Mouse (Mus musculus): ENCODE measurements around the gene Aldh4a1. TPM values are rescaled to one million over a fixed set of nuclear protein-coding genes. Genes with fewer than 3 reads are reported as not detected.

Gene Aldh4a1
- polyA plus RNA-seq, 1 experiment, result 517 TPM

DNA sequence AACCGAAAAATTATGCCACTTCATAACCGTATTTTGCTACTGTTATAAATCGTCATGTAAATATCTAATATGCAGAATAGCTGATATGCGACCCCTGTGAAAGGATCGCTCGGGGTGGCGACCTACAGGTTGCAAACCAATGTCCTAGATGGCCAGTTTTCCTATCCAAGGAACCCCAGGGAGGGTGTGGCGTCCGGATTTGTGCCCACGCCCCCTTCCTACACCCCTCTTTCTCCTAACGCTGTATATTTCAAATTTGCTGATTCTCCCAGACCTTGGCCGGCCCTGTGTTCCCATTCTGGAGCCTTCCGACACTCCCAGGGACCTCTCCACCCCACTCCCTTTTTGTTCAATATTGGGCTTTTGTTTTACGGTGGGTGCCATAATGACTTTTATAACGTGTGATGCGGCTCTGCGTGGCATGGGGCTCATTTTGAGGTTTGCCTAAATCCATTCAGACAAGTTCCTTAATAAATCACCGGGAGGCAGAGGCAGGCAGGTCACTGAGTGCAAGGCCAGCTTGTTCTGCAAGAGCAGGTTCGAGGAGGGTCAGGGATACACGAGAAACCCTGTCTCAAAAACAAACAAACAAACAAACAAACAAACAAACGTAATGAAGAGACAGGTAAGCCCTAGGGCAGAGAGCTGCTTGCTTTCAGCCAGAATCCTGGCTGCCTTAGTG lies 909 bp downstream of the Aldh4a1 start:
- DNase-seq, result peak; percentile 67
- WGBS, result 9% methylated on average over 21 of the region's 21 CpGs
- H3K36me3 ChIP-seq (ENCODE audit: control insufficient read depth, insufficient read depth, low read length), result no peaks in the 10 kb centered on the region
- TF ChIP-seq CTCF (conservative IDR thresholded peaks at IDR 0.05; ENCODE audit: insufficient read depth, insufficient read length, low read depth, low read length) (no peak), POLR2A (IDR thresholded peaks at IDR 0.05; ENCODE audit: low read depth, low read length) (no peak)
- H3K4me3 ChIP-seq (ENCODE audit: insufficient read depth, low read depth, low read length), result peak overlapping the region; percentile 94
- peaks cover 17% of the 10 kb centered on the region for H3K4me1 ChIP-seq (ENCODE audit: control insufficient read depth, insufficient read depth, low read length)
- no peaks in the 10 kb centered on the region for H3K27me3 ChIP-seq (replicated peaks; ENCODE audit: control insufficient read depth, insufficient read depth, low read length)
- peak overlapping the region; percentile 99 for H3K27ac ChIP-seq (ENCODE audit: insufficient read depth, low read depth, low read length)

DNA sequence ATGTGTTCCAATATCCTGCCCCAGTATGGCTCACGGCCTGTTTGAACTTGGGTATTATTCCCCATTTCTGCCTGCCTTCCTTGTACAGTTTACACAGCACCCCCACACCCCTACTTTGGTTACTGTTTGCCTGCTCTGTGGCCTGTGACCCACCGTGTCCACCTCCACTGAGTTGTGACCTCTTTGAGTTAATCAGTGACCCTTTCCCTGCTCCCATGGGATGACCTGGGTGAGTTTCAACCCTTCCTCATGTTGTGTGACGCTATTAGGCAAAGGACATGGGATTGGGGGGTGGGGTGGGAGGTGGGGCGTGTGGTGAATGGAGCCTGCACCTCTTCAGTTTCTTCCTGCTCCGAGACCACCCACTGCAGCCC lies 1.4 kb downstream of the Aldh4a1 start:
- H3K27me3 ChIP-seq (replicated peaks; ENCODE audit: control insufficient read depth, insufficient read depth, low read length), result no peaks in the 10 kb centered on the region
- peak; percentile 93 for DNase-seq
- H3K36me3 ChIP-seq (ENCODE audit: control insufficient read depth, insufficient read depth, low read length), result no peaks in the 10 kb centered on the region
- H3K27ac ChIP-seq (ENCODE audit: insufficient read depth, low read depth, low read length), result peak overlapping the region; percentile 99
- H3K4me3 ChIP-seq (ENCODE audit: insufficient read depth, low read depth, low read length), result peak overlapping the region; percentile 94
- H3K4me1 ChIP-seq (ENCODE audit: control insufficient read depth, insufficient read depth, low read length), result peaks cover 17% of the 10 kb centered on the region
- WGBS, result 36% methylated on average over 5 of the region's 5 CpGs
- no peak for TF ChIP-seq CTCF (conservative IDR thresholded peaks at IDR 0.05; ENCODE audit: insufficient read depth, insufficient read length, low read depth, low read length)
- TF ChIP-seq POLR2A (IDR thresholded peaks at IDR 0.05; ENCODE audit: low read depth, low read length), result no peak

DNA sequence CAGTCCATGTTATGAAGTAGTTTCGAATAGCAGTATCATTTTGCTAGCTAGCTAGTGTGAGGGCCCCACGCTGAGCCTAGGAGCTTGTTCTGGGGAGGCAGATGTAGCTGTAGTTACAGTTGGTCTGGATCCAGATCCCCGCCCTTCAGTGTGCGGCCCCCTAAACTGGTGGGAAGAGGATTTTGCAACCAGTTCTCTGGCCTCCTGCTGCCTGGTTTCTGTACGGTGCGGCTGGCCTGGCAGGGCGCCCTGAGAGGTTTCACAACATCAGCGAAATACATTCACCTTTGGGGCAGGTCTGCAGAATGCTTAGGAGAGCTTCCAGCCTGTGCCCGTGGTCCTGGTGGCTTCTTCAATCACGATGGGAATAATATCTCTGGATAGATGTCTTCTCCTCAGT lies 2.0 kb downstream of the Aldh4a1 start:
- TF ChIP-seq POLR2A (IDR thresholded peaks at IDR 0.05; ENCODE audit: low read depth, low read length), result no peak
- H3K27ac ChIP-seq (ENCODE audit: insufficient read depth, low read depth, low read length), result peak overlapping the region; percentile 62
- peaks cover 17% of the 10 kb centered on the region for H3K4me1 ChIP-seq (ENCODE audit: control insufficient read depth, insufficient read depth, low read length)
- peak overlapping the region; percentile 94 for H3K4me3 ChIP-seq (ENCODE audit: insufficient read depth, low read depth, low read length)
- H3K27me3 ChIP-seq (replicated peaks; ENCODE audit: control insufficient read depth, insufficient read depth, low read length), result no peaks in the 10 kb centered on the region
- no peaks in the 10 kb centered on the region for H3K36me3 ChIP-seq (ENCODE audit: control insufficient read depth, insufficient read depth, low read length)
- 29% methylated on average over 10 of the region's 10 CpGs for WGBS
- peak; percentile 92 for DNase-seq

DNA sequence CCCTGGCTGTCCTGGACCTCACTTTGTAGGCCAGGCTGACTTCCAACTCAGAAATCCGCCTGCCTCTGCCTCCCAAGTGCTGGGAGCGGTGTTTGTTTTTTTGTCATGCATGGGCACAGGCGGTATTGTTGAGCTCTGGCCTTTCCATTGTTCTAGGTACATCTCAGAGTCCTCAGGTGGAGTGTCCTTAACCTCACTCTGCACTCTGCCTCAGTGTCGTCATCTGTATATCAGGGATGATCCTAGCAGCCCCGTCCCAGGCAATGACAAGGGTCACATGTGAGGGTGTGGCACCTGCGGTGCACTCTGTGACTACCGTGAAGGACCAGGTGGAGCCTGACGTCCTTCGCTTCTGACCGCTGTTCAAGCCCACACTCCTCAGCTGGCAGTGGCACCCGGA lies 4.7 kb downstream of the Aldh4a1 start:
- TF ChIP-seq CTCF (conservative IDR thresholded peaks at IDR 0.05; ENCODE audit: insufficient read depth, insufficient read length, low read depth, low read length) (no peak), POLR2A (IDR thresholded peaks at IDR 0.05; ENCODE audit: low read depth, low read length) (no peak)
- Histone ChIP-seq H3K27me3 (replicated peaks; ENCODE audit: control insufficient read depth, insufficient read depth, low read length) (no peaks in the 10 kb centered on the region), H3K4me3 (ENCODE audit: insufficient read depth, low read depth, low read length) (no peak overlapping the region), H3K36me3 (ENCODE audit: control insufficient read depth, insufficient read depth, low read length) (no peaks in the 10 kb centered on the region), H3K4me1 (ENCODE audit: control insufficient read depth, insufficient read depth, low read length) (peaks cover 31% of the 10 kb centered on the region), H3K27ac (ENCODE audit: insufficient read depth, low read depth, low read length) (no peak overlapping the region)
- 72% methylated on average over 11 of the region's 11 CpGs for WGBS
- no peak for DNase-seq

DNA sequence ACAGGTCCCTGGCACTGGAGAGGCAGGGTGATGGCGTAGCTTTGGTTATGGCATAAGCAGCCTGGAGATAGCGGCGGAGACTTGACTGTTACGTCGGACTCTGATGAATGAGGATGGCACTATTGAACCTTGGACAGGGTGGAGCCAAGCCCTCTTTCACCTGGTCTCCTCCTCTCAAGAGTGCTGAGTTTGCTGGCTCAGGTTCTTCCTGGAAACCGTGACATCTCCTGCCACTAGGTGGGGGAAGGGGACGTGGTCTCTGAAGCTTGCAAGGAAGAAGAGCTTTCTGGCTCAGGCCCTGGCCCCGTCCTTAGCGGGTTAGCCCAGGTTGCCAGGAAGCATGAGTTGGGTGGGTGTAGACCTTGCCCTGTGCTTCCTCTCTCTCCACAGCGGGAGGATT lies 7.5 kb downstream of the Aldh4a1 start:
- peak; percentile 96 for DNase-seq
- no peak for TF ChIP-seq POLR2A (IDR thresholded peaks at IDR 0.05; ENCODE audit: low read depth, low read length)
- peak; percentile 29; the same call in 1 of the 2 replicates for TF ChIP-seq CTCF (conservative IDR thresholded peaks at IDR 0.05; ENCODE audit: insufficient read depth, insufficient read length, low read depth, low read length)
- Histone ChIP-seq H3K27ac (ENCODE audit: insufficient read depth, low read depth, low read length) (no peak overlapping the region), H3K4me3 (ENCODE audit: insufficient read depth, low read depth, low read length) (no peak overlapping the region), H3K27me3 (replicated peaks; ENCODE audit: control insufficient read depth, insufficient read depth, low read length) (no peaks in the 10 kb centered on the region), H3K4me1 (ENCODE audit: control insufficient read depth, insufficient read depth, low read length) (peaks cover 28% of the 10 kb centered on the region), H3K36me3 (ENCODE audit: control insufficient read depth, insufficient read depth, low read length) (no peaks in the 10 kb centered on the region)
- 55% methylated on average over 10 of the region's 10 CpGs for WGBS

DNA sequence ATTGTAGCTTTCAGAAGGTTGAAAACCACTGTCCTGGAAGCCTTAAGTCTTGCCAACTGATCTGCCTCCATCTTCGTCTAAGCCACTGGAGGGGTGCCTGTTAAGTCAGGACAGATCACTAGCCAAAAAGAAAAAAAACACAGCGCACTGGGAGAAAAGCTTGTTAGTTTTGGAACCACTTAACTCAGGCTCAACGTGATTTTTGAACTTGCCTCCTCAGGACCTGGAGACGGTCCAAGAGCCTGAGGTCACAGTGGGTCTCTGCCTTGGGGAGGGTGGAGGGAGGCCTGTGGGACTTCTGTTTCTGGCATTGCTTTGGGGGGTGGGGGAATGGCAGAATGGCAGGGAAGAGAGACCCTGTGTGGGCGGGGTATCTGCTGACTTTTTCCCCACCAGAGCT lies 8.5 kb downstream of the Aldh4a1 start:
- H3K27ac ChIP-seq (ENCODE audit: insufficient read depth, low read depth, low read length), result no peak overlapping the region
- no peaks in the 10 kb centered on the region for H3K36me3 ChIP-seq (ENCODE audit: control insufficient read depth, insufficient read depth, low read length)
- peak; percentile 80 for DNase-seq
- no peak overlapping the region for H3K4me3 ChIP-seq (ENCODE audit: insufficient read depth, low read depth, low read length)
- no peak for TF ChIP-seq POLR2A (IDR thresholded peaks at IDR 0.05; ENCODE audit: low read depth, low read length)
- TF ChIP-seq CTCF (conservative IDR thresholded peaks at IDR 0.05; ENCODE audit: insufficient read depth, insufficient read length, low read depth, low read length), result no peak
- peaks cover 23% of the 10 kb centered on the region for H3K4me1 ChIP-seq (ENCODE audit: control insufficient read depth, insufficient read depth, low read length)
- no peaks in the 10 kb centered on the region for H3K27me3 ChIP-seq (replicated peaks; ENCODE audit: control insufficient read depth, insufficient read depth, low read length)
- WGBS, result 38% methylated on average over 5 of the region's 5 CpGs

DNA sequence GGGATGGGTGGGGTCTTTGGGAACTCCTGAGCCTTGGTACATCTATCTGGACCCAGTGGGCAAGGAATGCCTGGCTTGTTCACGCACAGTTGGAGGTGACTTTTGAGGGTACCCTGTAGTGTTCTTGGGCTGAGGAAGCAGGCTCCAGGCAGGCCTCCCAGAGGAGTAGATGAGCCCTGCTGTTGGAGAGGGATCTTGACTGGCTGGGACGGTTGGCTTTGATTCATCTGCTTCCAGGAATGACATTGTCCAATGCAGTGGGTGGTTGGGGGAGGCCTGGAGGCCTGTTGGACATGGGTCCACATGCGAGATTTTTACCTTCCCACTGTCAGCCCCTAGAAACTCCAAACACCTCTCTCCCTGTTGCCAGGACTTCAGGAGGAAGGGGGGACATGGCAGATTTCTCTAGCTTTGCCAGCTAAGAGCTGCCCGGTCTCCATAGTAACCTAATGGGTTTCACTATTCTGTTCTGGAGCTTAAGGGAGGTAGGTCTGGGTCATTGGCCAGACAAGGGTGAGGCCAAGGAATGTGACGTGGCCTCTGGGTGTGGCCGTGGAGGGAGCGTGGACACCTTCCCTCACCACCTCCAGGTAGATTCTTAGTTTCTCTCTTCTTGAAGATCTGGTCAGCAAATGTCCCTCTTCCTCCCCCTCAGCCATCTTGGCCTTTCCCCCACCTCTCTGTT lies 9.0 kb downstream of the Aldh4a1 start:
- Histone ChIP-seq H3K4me1 (ENCODE audit: control insufficient read depth, insufficient read depth, low read length) (peaks cover 23% of the 10 kb centered on the region), H3K27me3 (replicated peaks; ENCODE audit: control insufficient read depth, insufficient read depth, low read length) (no peaks in the 10 kb centered on the region), H3K4me3 (ENCODE audit: insufficient read depth, low read depth, low read length) (no peak overlapping the region), H3K27ac (ENCODE audit: insufficient read depth, low read depth, low read length) (no peak overlapping the region), H3K36me3 (ENCODE audit: control insufficient read depth, insufficient read depth, low read length) (no peaks in the 10 kb centered on the region)
- WGBS, result 48% methylated on average over 7 of the region's 7 CpGs
- TF ChIP-seq POLR2A (IDR thresholded peaks at IDR 0.05; ENCODE audit: low read depth, low read length) (no peak), CTCF (conservative IDR thresholded peaks at IDR 0.05; ENCODE audit: insufficient read depth, insufficient read length, low read depth, low read length) (no peak)
- DNase-seq, result peak; percentile 64

Data from kidney, adult 2 months (tissue).